Mouse (Mus musculus): ENCODE measurements around the gene Atg5.

- TF ChIP-seq CTCF (IDR thresholded peaks at IDR 0.05; ENCODE audit: borderline replicate concordance, insufficient read depth, low read length) (no peak), POLR2A (IDR thresholded peaks at IDR 0.05; ENCODE audit: low read depth, low read length) (no peak)
Observed at GRCm38 (mm10) chr10:44265835-44266234, 2.3 kb upstream of the Atg5 start.

Measured in embryonic fibroblast, embryonic 13.5 days (primary cell).